Mouse (Mus musculus): Measurements from ENCODE around the gene Immp2l. TPM values are rescaled to one million over a fixed set of nuclear protein-coding genes. Genes with fewer than 3 reads are reported as not detected.
"Not testable (repeated sequence)": the region's sequence is repeated elsewhere in the genome, so short reads cannot be mapped to it uniquely, and the experiment has no call there.

The Immp2l gene
- total and polyA plus RNA-seq, 3 experiments, result 0.50 to 31.4 (median 7.9) TPM

GRCm38 (mm10) chr12:40985791-40986190 lies 38.1 kb upstream of the Immp2l start:
- H3K27me3 ChIP-seq (ENCODE audit: insufficient read depth, low read length), result no peaks in the 10 kb centered on the region
- TF ChIP-seq CTCF (IDR thresholded peaks at IDR 0.05; ENCODE audit: low read depth, low read length) (no peak), TAL1 (conservative IDR thresholded peaks at IDR 0.05; ENCODE audit: low read depth, low read length) (no peak), POLR2AphosphoS5 (IDR thresholded peaks at IDR 0.05; ENCODE audit: insufficient replicate concordance, low read depth, low read length) (no peak), GATA1 (IDR thresholded peaks at IDR 0.05; ENCODE audit: borderline replicate concordance, low read length) (no peak), GATA2 (IDR thresholded peaks at IDR 0.05; ENCODE audit: borderline replicate concordance, low read depth, low read length) (no peak)
- H3K4me3 ChIP-seq (ENCODE audit: low read depth, low read length), result no peak overlapping the region
- H3K36me3 ChIP-seq (replicated peaks), result no peaks in the 10 kb centered on the region
- no peaks in the 10 kb centered on the region for H3K4me1 ChIP-seq (ENCODE audit: insufficient read depth, low read depth, low read length)
- DNase-seq (ENCODE audit: low spot score), result no peak
- H3K9me3 ChIP-seq (replicated peaks), result no peaks in the 10 kb centered on the region
- no peak for ATAC-seq (ENCODE audit: extremely low read depth, insufficient number of reproducible peaks, low FRiP score, poor library complexity, severe bottlenecking)

- H3K4me1 ChIP-seq (ENCODE audit: insufficient read depth, low read depth, low read length), result no peaks in the 10 kb centered on the region
- ATAC-seq (ENCODE audit: extremely low read depth, insufficient number of reproducible peaks, low FRiP score, poor library complexity, severe bottlenecking), result no peak
These were observed 35.4 kb upstream of the Immp2l start for GRCm38 (mm10) chr12:40988311-40989065.

GRCm38 (mm10) chr12:40991647-40992046 lies 32.2 kb upstream of the Immp2l start:
- no peak overlapping the region for H3K4me3 ChIP-seq (ENCODE audit: low read depth, low read length)
- TF ChIP-seq GATA1 (IDR thresholded peaks at IDR 0.05; ENCODE audit: borderline replicate concordance, low read length), result no peak
- TF ChIP-seq GATA2 (IDR thresholded peaks at IDR 0.05; ENCODE audit: borderline replicate concordance, low read depth, low read length), result no peak
- TF ChIP-seq TAL1 (conservative IDR thresholded peaks at IDR 0.05; ENCODE audit: low read depth, low read length), result no peak
- no peak for TF ChIP-seq CTCF (IDR thresholded peaks at IDR 0.05; ENCODE audit: low read depth, low read length)
- TF ChIP-seq POLR2AphosphoS5 (IDR thresholded peaks at IDR 0.05; ENCODE audit: insufficient replicate concordance, low read depth, low read length), result no peak
- no peak for DNase-seq (ENCODE audit: low spot score)
- H3K4me1 ChIP-seq (ENCODE audit: insufficient read depth, low read depth, low read length), result no peaks in the 10 kb centered on the region
- H3K36me3 ChIP-seq (replicated peaks), result no peaks in the 10 kb centered on the region
- no peaks in the 10 kb centered on the region for H3K9me3 ChIP-seq (replicated peaks)
- H3K27me3 ChIP-seq (ENCODE audit: insufficient read depth, low read length), result no peaks in the 10 kb centered on the region
- ATAC-seq (ENCODE audit: extremely low read depth, insufficient number of reproducible peaks, low FRiP score, poor library complexity, severe bottlenecking), result no peak

More at GRCm38 (mm10) chr12:40988311-40989065, 35.4 kb upstream of the Immp2l start:
- DNase-seq (ENCODE audit: low spot score), result no peak
- TF ChIP-seq CTCF (IDR thresholded peaks at IDR 0.05; ENCODE audit: low read depth, low read length), result no peak
- no peak for TF ChIP-seq GATA2 (IDR thresholded peaks at IDR 0.05; ENCODE audit: borderline replicate concordance, low read depth, low read length)
- TF ChIP-seq GATA1 (IDR thresholded peaks at IDR 0.05; ENCODE audit: borderline replicate concordance, low read length), result no peak
- TF ChIP-seq POLR2AphosphoS5 (IDR thresholded peaks at IDR 0.05; ENCODE audit: insufficient replicate concordance, low read depth, low read length), result no peak
- TF ChIP-seq TAL1 (conservative IDR thresholded peaks at IDR 0.05; ENCODE audit: low read depth, low read length), result no peak
- H3K4me3 ChIP-seq (ENCODE audit: low read depth, low read length), result no peak overlapping the region
- H3K27me3 ChIP-seq (ENCODE audit: insufficient read depth, low read length), result no peaks in the 10 kb centered on the region
- no peaks in the 10 kb centered on the region for H3K36me3 ChIP-seq (replicated peaks)
- no peaks in the 10 kb centered on the region for H3K9me3 ChIP-seq (replicated peaks)

- not testable (repeated sequence) for ATAC-seq (ENCODE audit: extremely low read depth, insufficient number of reproducible peaks, low FRiP score, poor library complexity, severe bottlenecking); H3K4me3 ChIP-seq (ENCODE audit: low read depth, low read length); H3K9me3 ChIP-seq (replicated peaks); DNase-seq (ENCODE audit: low spot score); H3K36me3 ChIP-seq (replicated peaks); H3K27me3 ChIP-seq (ENCODE audit: insufficient read depth, low read length); H3K4me1 ChIP-seq (ENCODE audit: insufficient read depth, low read depth, low read length)
These were observed 31.7 kb upstream of the Immp2l start for GRCm38 (mm10) chr12:40992237-40992636.

- Histone ChIP-seq H3K27me3 (ENCODE audit: insufficient read depth, low read length) (no peaks in the 10 kb centered on the region), H3K36me3 (replicated peaks) (no peaks in the 10 kb centered on the region), H3K4me3 (ENCODE audit: low read depth, low read length) (no peak overlapping the region), H3K9me3 (replicated peaks) (peaks cover 4% of the 10 kb centered on the region), H3K4me1 (ENCODE audit: insufficient read depth, low read depth, low read length) (no peaks in the 10 kb centered on the region)
- ATAC-seq (ENCODE audit: extremely low read depth, insufficient number of reproducible peaks, low FRiP score, poor library complexity, severe bottlenecking) (no peak), DNase-seq (ENCODE audit: low spot score) (no peak)
- TF ChIP-seq GATA1 (IDR thresholded peaks at IDR 0.05; ENCODE audit: borderline replicate concordance, low read length), result no peak
- no peak for TF ChIP-seq GATA2 (IDR thresholded peaks at IDR 0.05; ENCODE audit: borderline replicate concordance, low read depth, low read length)
- no peak for TF ChIP-seq POLR2AphosphoS5 (IDR thresholded peaks at IDR 0.05; ENCODE audit: insufficient replicate concordance, low read depth, low read length)
- no peak for TF ChIP-seq TAL1 (conservative IDR thresholded peaks at IDR 0.05; ENCODE audit: low read depth, low read length)
- no peak for TF ChIP-seq CTCF (IDR thresholded peaks at IDR 0.05; ENCODE audit: low read depth, low read length)
These were observed 29.0 kb upstream of the Immp2l start for GRCm38 (mm10) chr12:40994846-40995245.

- H3K4me1 ChIP-seq (ENCODE audit: insufficient read depth, low read depth, low read length), result no peaks in the 10 kb centered on the region
- TF ChIP-seq GATA1 (IDR thresholded peaks at IDR 0.05; ENCODE audit: borderline replicate concordance, low read length) (no peak), TAL1 (conservative IDR thresholded peaks at IDR 0.05; ENCODE audit: low read depth, low read length) (no peak), GATA2 (IDR thresholded peaks at IDR 0.05; ENCODE audit: borderline replicate concordance, low read depth, low read length) (no peak), POLR2AphosphoS5 (IDR thresholded peaks at IDR 0.05; ENCODE audit: insufficient replicate concordance, low read depth, low read length) (no peak), CTCF (IDR thresholded peaks at IDR 0.05; ENCODE audit: low read depth, low read length) (no peak)
- H3K4me3 ChIP-seq (ENCODE audit: low read depth, low read length), result no peak overlapping the region
- no peak for DNase-seq (ENCODE audit: low spot score)
- no peaks in the 10 kb centered on the region for H3K36me3 ChIP-seq (replicated peaks)
- no peak for ATAC-seq (ENCODE audit: extremely low read depth, insufficient number of reproducible peaks, low FRiP score, poor library complexity, severe bottlenecking)
- no peaks in the 10 kb centered on the region for H3K27me3 ChIP-seq (ENCODE audit: insufficient read depth, low read length)
- peaks cover 12% of the 10 kb centered on the region for H3K9me3 ChIP-seq (replicated peaks)
These were observed 28.1 kb upstream of the Immp2l start for GRCm38 (mm10) chr12:40995618-40996370.
